Mouse (Mus musculus) lung, embryonic 14.5 days (tissue): ENCODE results near the gene Tango2. TPM values are rescaled to one million over a fixed set of nuclear protein-coding genes. Genes with fewer than 3 reads are reported as not detected.

Experiments
- ATAC-seq: fragments of 200-750 bp; cut with Nextera tagmentation; 2 replicates; pipeline ENCODE4 v1.8.0; 2017; ENCODE audit warnings: mild to moderate bottlenecking, moderate TSS enrichment, moderate library complexity; ENCODE audit not compliant: insufficient read depth
- DNase-seq: peaks from one replicate; pipeline ENCODE4 v3.0.0-alpha.2; 2015
- H3K27ac ChIP-seq: fragments of 300-500 bp; sonication (generic); 2 replicates; pipeline ENCODE4 v1.5.1; 2014; ENCODE audit warnings: low read depth, mild to moderate bottlenecking, moderate library complexity
- H3K27me3 ChIP-seq: fragments of 300-500 bp; sonication (generic); 2 replicates; pipeline ENCODE4 v1.6.1; 2014; ENCODE audit warnings: low read length, control low read depth; ENCODE audit not compliant: insufficient read depth
- H3K36me3 ChIP-seq: fragments of 300-500 bp; sonication (generic); 2 replicates; pipeline ENCODE4 v1.6.1; 2014; ENCODE audit warnings: control low read depth; ENCODE audit not compliant: insufficient read depth
- H3K4me1 ChIP-seq: fragments of 300-500 bp; sonication (generic); 2 replicates; pipeline ENCODE4 v1.6.1; 2014; ENCODE audit warnings: antibody characterized with exemption, control low read depth; ENCODE audit not compliant: insufficient read depth
- H3K4me2 ChIP-seq: fragments of 300-500 bp; sonication (generic); 2 replicates; pipeline ENCODE4 v1.6.1; 2014; ENCODE audit warnings: mild to moderate bottlenecking
- H3K4me3 ChIP-seq: fragments of 300-500 bp; sonication (generic); 2 replicates; pipeline ENCODE4 v1.5.1; 2014; ENCODE audit warnings: low read depth, low read length
- H3K9ac ChIP-seq: fragments of 300-500 bp; sonication (generic); 2 replicates; pipeline ENCODE4 v1.6.1; 2014
- H3K9me3 ChIP-seq: fragments of 300-500 bp; sonication (generic); 2 replicates; pipeline ENCODE4 v1.6.1; 2016; ENCODE audit warnings: low read depth, low read length, control low read depth
- CTCF ChIP-seq: IDR thresholded peaks from 2 replicates; pipeline ENCODE4 v1.5.1; 2016; ENCODE audit warnings: antibody characterized with exemption, low read depth
- WGBS: fragments of 180-500 bp; shearing (Covaris S2); extraction: QIAGEN DNeasy Blood & Tissue Kit; methylation state at CpG from one replicate; pipeline ENCODE4 v1.1.7; 2014; 5-methylcytosine and 5-hydroxymethylcytosine counted together
- microRNA counts: library from miRNA; unstranded; fragments of <30 nt; microRNA quantifications from one replicate; lab custom pipeline; 2016
- microRNA-seq: library from miRNA; unstranded; fragments of <30 nt; microRNA quantifications from one replicate; pipeline ENCODE4, GENCODE M21; 2016; ENCODE audit warnings: borderline number of aligned reads
- polyA plus RNA-seq: library from polyadenylated mRNA; unstranded; fragments of >200 nt; fragmentation: Nextera tagmentation; extraction: Ambion mirVana; gene quantifications from 2 replicates; pipeline ENCODE4 v1.2.1, GENCODE M21; 2014

Tango2 gene
- polyA plus RNA-seq, 1 experiment from 2014 or later, result 27.2 TPM

GRCm38 (mm10) chr16:18252736-18253135 is 95.2 kb downstream of the Tango2 start:
- no peak overlapping the region for H3K9ac ChIP-seq
- peaks cover 8% of the 10 kb centered on the region; the same call in 1 of the 2 replicates for H3K4me1 ChIP-seq
- no peak for TF ChIP-seq CTCF
- H3K36me3 ChIP-seq, result peaks cover 71% of the 10 kb centered on the region
- no peak for ATAC-seq
- no peaks in the 10 kb centered on the region for H3K27me3 ChIP-seq
- WGBS, result 82% methylated on average over 6 of the region's 6 CpGs
- H3K27ac ChIP-seq, result no peak overlapping the region
- H3K4me2 ChIP-seq, result no peak overlapping the region
- H3K4me3 ChIP-seq, result no peak overlapping the region
- H3K9me3 ChIP-seq, result no peaks in the 10 kb centered on the region
- no peak for DNase-seq

DNA sequence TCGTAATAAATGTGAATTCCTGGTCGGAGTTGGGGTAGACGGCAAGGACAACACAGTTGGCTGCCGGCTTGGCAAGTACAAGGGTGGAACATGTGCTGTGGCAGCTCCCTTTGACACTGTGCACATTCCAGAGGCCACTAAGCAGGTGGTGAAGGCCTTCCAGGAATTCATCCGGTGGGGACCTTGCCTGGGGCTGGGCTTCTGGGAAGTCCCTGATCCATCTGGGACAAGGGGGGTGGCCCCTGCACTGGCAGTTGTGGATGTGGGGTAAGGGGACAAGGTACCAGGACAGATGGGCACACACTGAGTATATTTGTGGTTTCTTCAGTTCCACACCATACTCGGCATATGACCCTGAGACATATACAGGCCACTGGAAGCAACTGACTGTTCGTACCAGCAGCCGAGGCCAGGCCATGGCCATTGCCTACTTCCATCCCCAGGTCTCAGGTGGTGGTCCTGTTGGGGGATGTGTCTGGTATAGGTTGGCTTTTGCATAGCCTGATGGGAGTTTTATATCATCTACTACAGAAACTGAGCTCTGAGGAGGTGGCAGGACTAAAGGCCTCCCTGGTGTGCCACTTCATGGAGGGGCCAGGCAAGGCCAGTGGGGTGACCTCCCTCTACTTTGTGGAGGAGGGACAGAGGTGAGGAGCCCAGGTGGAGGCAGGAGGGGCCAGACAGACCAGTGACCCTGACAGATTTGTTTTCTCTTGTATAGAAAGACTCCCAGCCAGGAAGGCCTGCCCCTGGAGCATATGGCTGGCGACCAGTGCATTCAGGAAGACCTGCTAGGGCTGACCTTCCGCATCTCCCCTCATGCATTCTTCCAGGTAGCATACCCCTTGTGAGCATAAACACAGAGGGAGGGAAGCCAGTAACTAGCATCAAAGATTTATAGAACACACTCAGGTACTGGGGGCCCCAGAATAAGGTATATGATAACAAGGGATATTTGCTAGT is 96.8 kb downstream of the Tango2 start:
- peaks cover 12% of the 10 kb centered on the region; the same call in 1 of the 2 replicates for H3K4me1 ChIP-seq
- H3K36me3 ChIP-seq, result peaks cover 66% of the 10 kb centered on the region
- ATAC-seq (no peak), DNase-seq (peak; percentile 12)
- no peak for TF ChIP-seq CTCF
- H3K27me3 ChIP-seq, result no peaks in the 10 kb centered on the region
- peak overlapping the region; percentile 80 for H3K4me2 ChIP-seq
- H3K9ac ChIP-seq, result peak overlapping the region; percentile 82
- whole genome bisulfite sequencing, result 59% methylated on average over 10 of the region's 10 CpGs
- no peaks in the 10 kb centered on the region for H3K9me3 ChIP-seq
- H3K27ac ChIP-seq, result 0 out of 2 replicates have a peak overlapping the region, but pooled peaks have one; percentile 8
- H3K4me3 ChIP-seq, result peak overlapping the region; percentile 97

MicroRNAs within 50 kb of the gene (microRNA counts, 519-probe panel; counts per million panel counts)
- microRNA mmu-miR-1306 (lab: Ali Mortazavi, UCI), result 2,095 counts per million, percentile 25 among the panel's probes with 10 or more counts
- microRNA mmu-miR-185 (lab: Ali Mortazavi, UCI), result 2,887 counts per million, percentile 55 among the panel's probes with 10 or more counts

Small RNA genes within 50 kb of the gene (microRNA-seq; reads per million reads assigned to microRNA genes)
- gene Gm24572, result 3.3 reads per million, percentile 10 among the genes with 10 or more reads in this experiment
- not detected for gene Gm26219
- gene Mir1306, result 295 reads per million, percentile 61 among the genes with 10 or more reads in this experiment
- 290 reads per million, percentile 60 among the genes with 10 or more reads in this experiment for gene Mir185

Other genes with a start within 250 kb of the Tango2 start
- gene Rtn4r, start 220.5 kb downstream of the Tango2 start, polyA plus RNA-seq, result 1.3 and 1.7 TPM in 2 replicates
- not detected in 2 replicates for gene Ccdc188, start 130.2 kb downstream of the Tango2 start, polyA plus RNA-seq
- gene Zdhhc8, start 113.0 kb downstream of the Tango2 start, polyA plus RNA-seq, result 22.0 and 23.8 TPM in 2 replicates
- 74.1 and 81.3 TPM in 2 replicates for gene Trmt2a, start 99.4 kb downstream of the Tango2 start, polyA plus RNA-seq
- gene Ranbp1, start 99.4 kb downstream of the Tango2 start, polyA plus RNA-seq, result 776 and 804 TPM in 2 replicates
- 1.5 and 2.5 TPM in 2 replicates for gene Gm49776, start 89.8 kb downstream of the Tango2 start, polyA plus RNA-seq
- 42.2 and 44.4 TPM in 2 replicates for gene Dgcr8, start 58.9 kb downstream of the Tango2 start, polyA plus RNA-seq
- gene Arvcf, start 79 bp upstream of the Tango2 start, polyA plus RNA-seq, result 25.7 and 30.8 TPM in 2 replicates
- gene Txnrd2, start 78.3 kb upstream of the Tango2 start, polyA plus RNA-seq, result 18.7 and 21.5 TPM in 2 replicates
- gene Comt, start 78.7 kb upstream of the Tango2 start, polyA plus RNA-seq, result 89.4 and 97.0 TPM in 2 replicates
- gene Gnb1l, start 150.6 kb upstream of the Tango2 start, polyA plus RNA-seq, result 16.2 and 17.6 TPM in 2 replicates
- 4.2 and 4.8 TPM in 2 replicates for gene Rtl10, start 150.8 kb upstream of the Tango2 start, polyA plus RNA-seq
- gene Tbx1, start 242.6 kb upstream of the Tango2 start, polyA plus RNA-seq, result 12.0 and 15.8 TPM in 2 replicates